Mouse (Mus musculus): ENCODE data around the gene Uck2.

DNA sequence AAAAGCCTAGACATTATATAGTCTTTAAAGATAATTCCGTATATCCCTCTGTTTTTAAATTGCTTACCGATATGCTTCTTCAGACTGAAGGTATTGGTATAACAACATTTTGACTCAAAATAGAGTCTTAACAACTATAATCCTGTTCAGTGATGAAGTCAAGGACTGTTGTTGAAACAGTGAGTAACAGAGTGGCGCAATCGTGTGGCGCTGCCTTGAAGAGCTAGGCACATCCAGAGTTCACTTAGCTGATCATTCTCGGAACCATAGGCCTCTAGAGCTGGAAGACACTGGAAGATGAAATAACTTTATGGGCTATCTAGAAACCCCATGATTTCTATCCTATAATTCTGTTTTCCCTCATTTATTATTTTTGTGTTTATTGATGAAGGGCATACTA lies 36.6 kb upstream of the Uck2 start:
- no peak for TF ChIP-seq CTCF (IDR thresholded peaks at IDR 0.05; ENCODE audit: extremely low read depth, insufficient read depth, insufficient read length, insufficient replicate concordance)
- TF ChIP-seq POLR2A (IDR thresholded peaks at IDR 0.05; ENCODE audit: low read depth, low read length), result no peak

All from spleen, adult 2 months (tissue).